Mouse (Mus musculus) hindbrain, embryonic 10.5 days (tissue): Measurements from ENCODE around the gene Btbd6. TPM values are rescaled to one million over a fixed set of nuclear protein-coding genes. Genes with fewer than 3 reads are reported as not detected.

Experiments
- DNase-seq: peaks from one replicate; pipeline ENCODE4 v3.0.0-alpha.2; 2017; ENCODE audit warnings: low spot score
- H3K27ac ChIP-seq: fragments of 300-500 bp; sonication (generic); 2 replicates; pipeline ENCODE4 v1.5.1; 2016; ENCODE audit warnings: mild to moderate bottlenecking, moderate library complexity
- H3K27me3 ChIP-seq: fragments of 300-500 bp; sonication (generic); 2 replicates; pipeline ENCODE4 v1.6.1; 2016; ENCODE audit warnings: mild to moderate bottlenecking; ENCODE audit not compliant: poor library complexity, insufficient read depth, severe bottlenecking
- H3K36me3 ChIP-seq: fragments of 300-500 bp; sonication (generic); 2 replicates; pipeline ENCODE4 v1.6.1; 2016; ENCODE audit warnings: mild to moderate bottlenecking, moderate library complexity
- H3K4me1 ChIP-seq: fragments of 300-500 bp; sonication (generic); replicated peaks from 2 replicates; pipeline ENCODE4 v1.6.1; 2016; ENCODE audit warnings: mild to moderate bottlenecking
- H3K4me3 ChIP-seq: fragments of 300-500 bp; sonication (generic); 2 replicates; pipeline ENCODE4 v1.5.1; 2016; ENCODE audit warnings: mild to moderate bottlenecking, moderate library complexity
- H3K9me3 ChIP-seq: fragments of 300-500 bp; sonication (generic); 2 replicates; pipeline ENCODE4 v1.6.1; 2016; ENCODE audit warnings: mild to moderate bottlenecking, moderate library complexity
- WGBS: fragments of 180-500 bp; shearing (Covaris S2); methylation state at CpG from one replicate; pipeline ENCODE4 v1.1.7; 2016; 5-methylcytosine and 5-hydroxymethylcytosine counted together
- polyA plus RNA-seq: library from polyadenylated mRNA; unstranded; fragments of >200 nt; fragmentation: Nextera tagmentation; extraction: Ambion mirVana; gene quantifications from 2 replicates; pipeline ENCODE4 v1.2.1, GENCODE M21; 2016

Btbd6 gene
- polyA plus RNA-seq, 1 experiment from 2014 or later, result 27.2 TPM

DNA sequence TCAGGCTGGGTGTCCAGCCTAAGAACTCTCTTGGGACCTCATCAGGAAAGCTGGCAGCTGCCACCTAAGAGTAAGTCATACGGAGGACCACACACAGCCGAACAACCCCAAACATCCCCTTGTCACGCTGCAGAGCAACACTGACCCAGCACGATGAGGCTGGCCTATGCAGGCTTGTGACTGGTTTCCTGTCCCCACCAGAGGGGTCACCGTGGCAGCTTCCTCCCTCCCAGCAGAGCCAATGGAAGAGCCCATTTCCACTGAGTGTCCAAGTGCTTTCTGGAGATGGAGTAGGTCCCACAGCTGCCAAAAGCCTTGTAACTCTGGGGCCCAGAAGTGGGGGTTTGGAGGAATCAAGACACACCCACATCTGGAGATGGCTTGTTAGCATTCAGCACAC is 14.4 kb upstream of the Btbd6 start:
- H3K27me3 ChIP-seq, result no peaks in the 10 kb centered on the region
- H3K27ac ChIP-seq, result no peak overlapping the region
- no peak for DNase-seq
- peaks cover 98% of the 10 kb centered on the region for H3K36me3 ChIP-seq
- H3K4me1 ChIP-seq, result 0 out of 2 replicates have a peak, but pooled peaks cover 4% of the 10 kb centered on the region
- no peak overlapping the region for H3K4me3 ChIP-seq
- WGBS, result 82% methylated on average over 5 of the region's 5 CpGs
- H3K9me3 ChIP-seq, result no peaks in the 10 kb centered on the region

DNA sequence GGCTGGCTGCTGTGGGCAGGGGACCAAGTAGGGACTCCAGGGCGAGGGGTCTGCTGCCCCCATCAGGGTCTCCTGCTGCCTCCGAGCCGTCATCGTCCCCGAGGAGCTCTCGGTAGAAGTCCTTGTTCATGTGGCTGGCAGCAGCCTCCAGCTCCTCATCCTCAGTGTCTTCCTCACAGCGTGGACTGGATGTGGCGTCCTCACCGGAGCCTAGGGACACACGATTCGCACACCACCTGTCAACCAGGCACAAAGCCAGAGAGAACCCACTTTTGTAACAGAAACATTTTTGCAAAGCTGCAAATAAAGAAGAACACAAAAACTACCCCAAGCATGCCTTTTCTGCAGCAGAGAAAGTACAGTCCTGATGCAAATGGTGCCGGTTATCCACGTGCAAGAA is 10.5 kb upstream of the Btbd6 start:
- Histone ChIP-seq H3K9me3 (no peaks in the 10 kb centered on the region), H3K27me3 (no peaks in the 10 kb centered on the region), H3K36me3 (peaks cover 100% of the 10 kb centered on the region), H3K4me3 (no peak overlapping the region), H3K4me1 (0 out of 2 replicates have a peak, but pooled peaks cover 4% of the 10 kb centered on the region), H3K27ac (no peak overlapping the region)
- 91% methylated on average over 13 of the region's 13 CpGs for WGBS
- no peak for DNase-seq

DNA sequence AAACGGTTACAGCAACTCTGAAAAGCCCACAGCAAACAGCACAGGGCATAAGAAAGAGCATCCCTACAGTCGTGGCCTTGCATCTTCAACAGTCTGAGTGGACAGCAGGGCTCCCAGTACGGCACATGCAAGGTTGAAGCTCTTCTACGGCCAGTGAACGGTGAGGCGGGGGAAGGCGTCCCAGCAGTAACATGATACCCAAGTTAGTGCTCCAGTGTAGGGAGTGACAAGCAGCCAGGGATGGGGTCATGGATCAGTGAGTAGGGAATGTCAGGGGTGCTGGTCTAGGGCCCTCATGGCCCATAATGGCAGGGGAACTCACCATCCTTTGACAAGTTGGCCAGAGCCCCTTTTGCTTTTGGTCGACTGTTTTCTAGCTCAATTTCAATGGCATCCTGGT is 7.3 kb upstream of the Btbd6 start:
- Histone ChIP-seq H3K27me3 (no peaks in the 10 kb centered on the region), H3K36me3 (peaks cover 100% of the 10 kb centered on the region)

DNA sequence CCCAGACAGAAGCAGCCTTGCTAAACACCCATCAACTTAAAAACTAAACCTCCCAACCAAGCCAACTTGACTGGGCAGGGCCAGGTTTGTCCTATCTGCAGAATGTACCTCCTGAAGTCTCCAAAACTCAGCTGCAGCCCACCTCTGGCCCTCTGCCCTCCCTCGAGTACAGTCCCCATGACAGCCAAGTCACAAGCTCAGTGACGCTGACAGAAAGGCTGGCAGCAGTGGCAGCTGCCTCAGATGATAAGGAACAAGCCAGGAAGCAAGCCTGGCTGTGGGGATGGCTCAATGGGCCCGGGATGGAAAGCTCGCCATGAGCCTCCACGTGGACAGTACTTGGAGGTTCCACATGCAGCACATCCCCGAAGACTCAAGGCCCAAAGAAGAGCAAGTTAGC is 6.7 kb upstream of the Btbd6 start:
- WGBS, result 87% methylated on average over 6 of the region's 6 CpGs
- Histone ChIP-seq H3K4me1 (no peaks in the 10 kb centered on the region), H3K36me3 (peaks cover 100% of the 10 kb centered on the region), H3K4me3 (no peak overlapping the region), H3K27ac (no peak overlapping the region), H3K27me3 (no peaks in the 10 kb centered on the region), H3K9me3 (no peaks in the 10 kb centered on the region)
- DNase-seq, result no peak

More for the DNA sequence above, 7.3 kb upstream of the Btbd6 start:
- H3K27ac ChIP-seq, result no peak overlapping the region
- DNase-seq, result no peak
- H3K4me1 ChIP-seq, result no peaks in the 10 kb centered on the region
- WGBS, result 63% methylated on average over 8 of the region's 8 CpGs
- H3K4me3 ChIP-seq, result no peak overlapping the region
- no peaks in the 10 kb centered on the region for H3K9me3 ChIP-seq

DNA sequence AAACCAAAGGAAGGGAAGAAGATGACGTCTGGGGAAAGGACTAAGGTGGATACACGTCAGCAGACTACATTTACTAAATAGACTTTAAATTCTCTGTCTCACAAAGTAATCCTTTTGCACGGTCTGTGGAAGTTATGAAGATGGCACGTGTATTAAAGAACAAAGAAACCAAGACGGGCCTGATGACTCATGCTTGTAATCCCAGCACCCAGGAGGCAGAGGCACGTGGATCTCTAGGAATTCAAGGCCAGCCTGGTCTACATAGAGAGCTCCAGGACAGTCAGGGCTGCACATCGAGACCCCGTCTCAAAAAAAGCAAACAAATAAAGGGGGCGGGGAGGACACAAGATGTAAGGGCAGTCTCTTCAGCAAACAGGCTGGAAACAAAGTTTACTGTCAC is 1.5 kb upstream of the Btbd6 start:
- no peak overlapping the region for H3K27ac ChIP-seq
- H3K36me3 ChIP-seq, result peaks cover 80% of the 10 kb centered on the region
- no peak for DNase-seq
- H3K4me1 ChIP-seq, result peaks cover 28% of the 10 kb centered on the region
- no peaks in the 10 kb centered on the region for H3K27me3 ChIP-seq
- no peaks in the 10 kb centered on the region for H3K9me3 ChIP-seq
- 92% methylated on average over 9 of the region's 9 CpGs for WGBS
- H3K4me3 ChIP-seq, result no peak overlapping the region

DNA sequence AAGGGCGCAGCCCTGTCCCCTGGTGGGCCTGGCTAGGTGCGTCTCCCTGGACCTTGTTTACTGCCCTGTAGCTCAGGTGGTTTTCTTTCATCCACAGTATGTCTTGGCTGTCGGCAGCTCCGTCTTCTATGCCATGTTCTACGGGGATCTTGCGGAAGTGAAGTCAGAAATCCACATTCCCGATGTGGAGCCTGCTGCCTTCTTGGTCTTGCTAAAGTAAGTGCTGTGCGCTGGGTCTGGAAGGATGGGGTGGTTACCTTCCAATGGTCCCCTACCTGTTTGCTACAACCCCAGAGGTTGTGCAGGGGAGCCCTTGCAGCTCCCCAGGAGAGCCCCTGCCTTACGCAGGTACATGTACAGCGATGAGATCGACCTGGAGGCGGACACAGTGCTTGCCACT is 874 bp downstream of the Btbd6 start:
- peak overlapping the region; percentile 78 for H3K4me3 ChIP-seq
- DNase-seq, result no peak
- H3K27me3 ChIP-seq, result no peaks in the 10 kb centered on the region
- no peaks in the 10 kb centered on the region for H3K9me3 ChIP-seq
- 47% methylated on average over 12 of the region's 12 CpGs for WGBS
- peak overlapping the region; percentile 93 for H3K27ac ChIP-seq
- H3K4me1 ChIP-seq, result peaks cover 28% of the 10 kb centered on the region
- H3K36me3 ChIP-seq, result peaks cover 80% of the 10 kb centered on the region

DNA sequence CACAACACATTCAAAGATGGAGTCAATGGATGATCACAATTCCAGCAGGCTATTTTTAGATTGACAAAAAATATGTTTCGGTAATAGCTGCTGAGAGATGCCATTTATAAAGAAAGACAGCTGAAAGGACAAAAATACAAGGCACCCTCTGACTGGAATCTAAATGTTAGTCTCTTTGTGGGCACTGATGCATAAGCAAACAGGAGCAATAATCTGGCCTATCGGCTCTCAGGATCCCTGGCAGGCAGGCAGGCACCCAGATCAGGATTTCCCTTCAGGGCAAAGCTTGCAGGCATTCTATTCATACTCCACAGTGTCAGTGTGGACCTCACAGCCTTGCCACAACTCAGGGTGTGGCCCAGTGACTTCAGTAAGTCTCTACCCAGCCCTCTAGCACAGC is 5.7 kb downstream of the Btbd6 start:
- Histone ChIP-seq H3K27ac (no peak overlapping the region), H3K27me3 (no peaks in the 10 kb centered on the region), H3K4me3 (no peak overlapping the region), H3K9me3 (no peaks in the 10 kb centered on the region), H3K4me1 (peaks cover 13% of the 10 kb centered on the region), H3K36me3 (peaks cover 95% of the 10 kb centered on the region)
- 92% methylated on average over 2 of the region's 2 CpGs for WGBS
- DNase-seq, result no peak

DNA sequence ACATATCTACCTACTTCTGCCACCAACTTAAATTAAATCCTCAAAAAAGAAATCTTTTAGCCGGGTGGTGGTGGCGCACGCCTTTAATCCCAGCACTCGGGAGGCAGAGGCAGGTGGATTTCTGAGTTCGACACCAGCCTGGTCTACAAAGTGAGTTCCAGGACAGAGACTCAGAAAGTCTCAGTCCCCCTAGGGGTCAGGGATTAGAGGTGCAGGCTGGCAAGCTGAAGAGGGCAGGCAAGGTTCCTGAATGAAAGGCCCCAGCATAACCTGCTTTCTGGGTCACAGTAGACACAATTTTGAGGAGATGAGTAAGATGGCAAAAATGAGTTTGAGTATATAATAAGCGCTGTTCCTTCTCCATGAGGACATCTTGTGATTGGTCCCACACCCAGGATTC is 9.1 kb downstream of the Btbd6 start:
- Histone ChIP-seq H3K4me1 (no peaks in the 10 kb centered on the region), H3K36me3 (peaks cover 88% of the 10 kb centered on the region), H3K27ac (no peak overlapping the region), H3K4me3 (no peak overlapping the region), H3K9me3 (no peaks in the 10 kb centered on the region), H3K27me3 (no peaks in the 10 kb centered on the region)
- no peak for DNase-seq
- whole genome bisulfite sequencing, result 93% methylated on average over 6 of the region's 6 CpGs

DNA sequence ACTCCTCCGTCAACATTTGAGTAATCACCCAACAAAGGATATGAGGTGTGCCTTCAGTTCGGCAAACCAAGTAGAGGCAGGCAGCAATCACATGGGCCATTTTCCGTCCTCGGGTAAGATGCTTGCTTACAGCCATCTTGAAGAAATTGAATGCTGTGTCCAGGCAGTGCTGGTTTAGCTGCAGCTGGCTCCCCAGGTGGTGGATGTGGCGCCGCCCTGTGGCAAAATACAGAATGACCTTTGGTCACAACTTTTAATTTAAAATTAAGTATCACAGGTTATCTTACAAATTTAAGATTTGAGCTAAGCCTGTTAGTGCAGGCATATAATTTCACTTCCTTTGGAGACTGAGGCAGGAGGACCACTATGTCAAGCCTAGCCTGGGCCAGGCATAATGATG is 11.6 kb downstream of the Btbd6 start:
- Histone ChIP-seq H3K27ac (no peak overlapping the region), H3K4me1 (no peaks in the 10 kb centered on the region), H3K4me3 (no peak overlapping the region), H3K36me3 (peaks cover 87% of the 10 kb centered on the region), H3K9me3 (no peaks in the 10 kb centered on the region), H3K27me3 (no peaks in the 10 kb centered on the region)
- peak; percentile 14 for DNase-seq
- WGBS, result 75% methylated on average over 6 of the region's 6 CpGs

DNA sequence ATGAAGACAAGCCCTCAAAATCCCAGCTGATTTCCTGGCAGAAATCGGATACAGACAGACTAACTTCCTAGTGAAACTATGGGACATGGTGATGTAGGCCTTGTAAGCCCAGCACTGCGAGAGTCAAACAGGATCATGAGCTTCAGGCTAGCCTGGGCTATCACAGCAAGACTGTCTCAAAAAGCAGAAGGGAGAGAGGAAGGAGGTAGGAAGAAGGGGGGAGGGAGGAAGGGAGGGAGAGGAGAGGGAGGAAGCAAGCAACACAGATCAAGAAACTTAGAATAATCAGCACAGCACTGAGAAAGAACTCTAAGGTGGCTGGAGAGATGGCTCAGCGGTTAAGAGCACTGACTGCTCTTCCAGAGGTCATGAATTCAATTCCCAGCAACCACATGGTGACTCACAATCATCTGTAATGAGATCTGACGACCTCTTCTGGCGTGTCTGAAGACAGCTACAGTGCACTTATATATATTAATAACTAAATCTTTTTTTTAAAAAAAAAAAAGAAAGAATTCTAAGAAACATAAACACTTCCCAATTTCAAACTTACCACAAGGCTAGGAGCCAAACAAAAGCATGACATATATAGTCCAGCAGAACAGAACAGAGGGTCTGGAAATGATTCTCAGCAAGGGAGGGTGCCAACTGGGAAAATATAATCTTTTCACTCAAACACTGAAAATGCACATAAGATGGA is 14.6 kb downstream of the Btbd6 start:
- WGBS, result 89% methylated on average over 5 of the region's 5 CpGs
- Histone ChIP-seq H3K9me3 (no peaks in the 10 kb centered on the region), H3K36me3 (peaks cover 74% of the 10 kb centered on the region), H3K27ac (no peak overlapping the region), H3K4me1 (no peaks in the 10 kb centered on the region), H3K4me3 (no peak overlapping the region), H3K27me3 (no peaks in the 10 kb centered on the region)
- DNase-seq, result no peak

DNA sequence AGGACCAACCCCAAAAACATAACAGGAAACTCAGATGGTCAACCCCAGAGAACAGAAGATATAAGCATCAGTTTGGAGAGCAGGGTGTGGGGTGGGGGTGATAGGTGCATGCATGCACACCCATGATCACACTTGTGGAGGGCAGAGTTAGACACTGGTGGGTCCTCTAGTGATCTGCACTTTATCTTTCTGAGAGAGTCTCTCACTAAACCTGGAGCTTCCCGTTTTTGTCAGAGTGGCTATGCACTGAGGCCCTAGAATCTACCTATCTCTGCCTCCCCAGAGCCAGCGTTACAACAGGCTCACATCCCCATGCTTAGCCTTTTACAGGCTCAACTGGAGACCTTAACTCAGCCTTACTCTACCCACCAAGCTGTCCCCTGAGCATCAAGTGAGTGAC is 15.2 kb downstream of the Btbd6 start:
- Histone ChIP-seq H3K4me3 (no peak overlapping the region), H3K27me3 (no peaks in the 10 kb centered on the region), H3K36me3 (peaks cover 74% of the 10 kb centered on the region), H3K9me3 (no peaks in the 10 kb centered on the region), H3K27ac (no peak overlapping the region), H3K4me1 (peaks cover 1% of the 10 kb centered on the region)
- WGBS, result 88% methylated on average over 2 of the region's 2 CpGs
- DNase-seq, result no peak

DNA sequence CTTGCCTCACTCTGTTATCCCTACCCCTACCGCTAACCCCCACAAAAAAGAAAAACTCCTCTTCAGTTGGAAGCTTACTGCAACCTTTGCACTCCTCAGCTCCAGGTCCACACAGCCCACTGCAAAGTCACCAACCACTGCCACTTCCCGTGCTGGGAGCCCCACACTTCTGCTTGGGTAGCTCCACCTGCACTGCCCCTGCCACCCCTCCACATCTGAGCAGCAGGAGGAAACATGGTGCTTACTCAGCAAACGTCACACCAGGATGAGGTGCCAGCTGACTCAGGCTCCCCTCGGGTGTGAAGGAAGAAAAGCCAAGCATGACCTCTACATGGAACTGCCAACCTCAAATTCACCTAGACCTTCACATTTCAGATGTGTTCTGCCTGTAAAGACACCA is 17.9 kb downstream of the Btbd6 start:
- H3K27ac ChIP-seq, result no peak overlapping the region
- H3K9me3 ChIP-seq, result no peaks in the 10 kb centered on the region
- H3K4me1 ChIP-seq, result peaks cover 23% of the 10 kb centered on the region
- no peak for DNase-seq
- no peaks in the 10 kb centered on the region for H3K27me3 ChIP-seq
- no peak overlapping the region for H3K4me3 ChIP-seq
- peaks cover 60% of the 10 kb centered on the region for H3K36me3 ChIP-seq
- WGBS, result 81% methylated on average over 4 of the region's 4 CpGs

DNA sequence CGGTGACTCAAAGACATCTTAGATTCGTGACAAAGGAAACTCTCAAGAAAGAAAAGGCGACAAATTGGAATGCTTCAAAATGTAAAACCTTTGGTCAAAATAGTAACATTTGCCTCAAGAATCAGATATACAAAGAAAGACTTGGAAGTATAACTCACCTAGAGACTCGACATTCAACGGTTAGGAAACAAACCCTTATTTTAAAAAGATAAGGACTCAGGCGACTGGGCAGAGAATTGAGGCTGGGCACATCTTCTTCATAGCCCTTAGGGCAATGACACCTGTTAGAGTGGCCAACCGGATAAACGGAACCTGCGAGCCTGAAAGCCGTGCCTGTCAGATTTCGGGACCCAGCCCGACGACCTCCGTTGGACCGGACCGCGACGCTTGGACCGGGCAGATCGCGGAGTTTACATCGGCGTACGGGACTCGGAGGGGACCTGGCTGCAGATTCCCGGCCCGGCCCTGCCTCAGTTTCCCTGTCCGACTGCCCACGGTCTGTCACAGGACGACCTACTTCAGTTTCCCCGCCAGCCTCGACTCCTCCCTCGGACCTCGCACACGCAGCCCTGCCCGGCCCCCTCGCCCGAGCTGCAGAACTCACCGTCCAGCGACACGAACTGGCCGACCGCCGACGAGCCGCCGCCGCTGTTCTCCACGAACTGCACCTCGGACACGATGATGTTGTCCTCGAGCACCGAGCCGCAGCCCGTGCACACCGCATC is 23.4 kb downstream of the Btbd6 start:
- no peaks in the 10 kb centered on the region for H3K9me3 ChIP-seq
- 2% methylated on average over 56 of the region's 56 CpGs for WGBS
- no peak for DNase-seq

More for the DNA sequence above, 23.4 kb downstream of the Btbd6 start:
- Histone ChIP-seq H3K4me1 (peaks cover 50% of the 10 kb centered on the region), H3K4me3 (peak overlapping the region; percentile 88), H3K36me3 (peaks cover 27% of the 10 kb centered on the region), H3K27me3 (no peaks in the 10 kb centered on the region), H3K27ac (peak overlapping the region; percentile 97)
